Mouse (Mus musculus) small intestine, adult 2 months (tissue): Measurements from ENCODE around the gene Gm12216.

ENCODE experiments used
- CTCF ChIP-seq: fragments of 200-500 bp; IDR thresholded peaks from 2 replicates; pipeline ENCODE4 v1.5.1; 2012; ENCODE audit warnings: low read depth, mild to moderate bottlenecking, control low read depth, inconsistent platforms, low read length, moderate library complexity, mixed read lengths; ENCODE audit not compliant: insufficient replicate concordance, insufficient read length; ENCODE audit errors: extremely low read depth
- POLR2A ChIP-seq: fragments of 200-500 bp; IDR thresholded peaks from 2 replicates; pipeline ENCODE4 v1.6.1; 2012; ENCODE audit warnings: low read depth, mild to moderate bottlenecking, control low read depth, inconsistent platforms, low read length, moderate library complexity

DNA sequence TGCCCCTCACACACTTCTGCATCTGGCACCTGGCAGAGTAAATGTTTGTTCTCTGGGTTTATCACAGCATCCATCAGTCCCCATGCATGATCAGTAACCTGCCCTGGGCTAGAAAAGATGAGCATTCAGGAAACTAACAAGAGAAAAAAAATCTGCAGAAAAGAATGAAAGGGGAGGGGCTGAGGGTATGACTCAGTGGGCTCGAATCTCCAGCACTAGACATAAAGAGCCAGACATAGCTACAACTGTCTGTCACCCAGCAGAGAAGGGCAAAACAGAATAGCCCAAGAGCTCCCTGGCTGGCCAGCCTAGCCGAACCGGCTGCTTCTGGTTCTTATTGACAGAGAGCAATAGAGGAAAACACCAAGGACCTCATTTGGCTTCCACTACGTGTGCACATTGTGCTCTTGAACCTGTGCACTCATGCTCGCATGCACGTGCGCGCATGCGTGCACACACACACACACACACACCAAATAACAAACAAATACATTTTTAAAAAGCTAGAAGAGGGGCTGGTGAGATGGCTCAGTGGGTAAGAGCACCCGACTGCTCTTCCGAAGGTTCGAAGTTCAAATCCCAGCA is 104.0 kb downstream of the Gm12216 start:
- TF ChIP-seq POLR2A (no peak), CTCF (no peak)
